Comparison of ENCODE assay signal across 20 mouse cellular contexts in genomic region chr13:111982796-111983460, GRCm38 (mm10).
A peak's percentile ranks its signal among the peaks of the same experiment; 100 is the strongest.
DNase-seq lines count a peak whose midpoint lies in the region; ATAC-seq and TF ChIP-seq lines count a peak whose summit lies in the region.
"Had no signal": no experiment of that assay in that cellular context is flagged by ENCODE, and none has a peak within 500 bp of the region (broad histone marks: within the 10 kb centered on the region; RNA-seq: fewer than 3 reads in every experiment).

No protein-coding gene starts in this region.

- no peak overlapping the region for H3K9ac ChIP-seq in intestine, embryonic 15.5 days
- H3K9ac ChIP-seq in intestine, postnatal 0 days (ENCODE audit: low read depth, low read length), result no peak overlapping the region
- no peak overlapping the region for H3K9ac ChIP-seq in midbrain, embryonic 13.5 days (replicated peaks)
- H3K9ac ChIP-seq: embryonic facial prominence, embryonic 15.5 days; heart, embryonic 13.5 days; liver, embryonic 14.5 days; neural tube, embryonic 12.5 days had no signal

- 61% methylated on average over 6 of the region's 6 CpGs for WGBS in intestine, embryonic 15.5 days
- WGBS in intestine, postnatal 0 days, result 52% methylated on average over 6 of the region's 6 CpGs
- 90% methylated on average over 6 of the region's 6 CpGs for WGBS in midbrain, embryonic 13.5 days

- no peaks in the 10 kb centered on the region for H3K9me3 ChIP-seq in intestine, embryonic 15.5 days
- no peaks in the 10 kb centered on the region for H3K9me3 ChIP-seq in intestine, postnatal 0 days (ENCODE audit: control insufficient read depth)
- H3K9me3 ChIP-seq in midbrain, embryonic 13.5 days, result no peaks in the 10 kb centered on the region
- H3K9me3 ChIP-seq: embryonic facial prominence, embryonic 15.5 days; forebrain, embryonic 10.5 days; heart, embryonic 13.5 days; neural tube, embryonic 12.5 days had no signal

- no peaks in the 10 kb centered on the region for H3K36me3 ChIP-seq in intestine, embryonic 15.5 days
- no peaks in the 10 kb centered on the region for H3K36me3 ChIP-seq in intestine, postnatal 0 days (ENCODE audit: control insufficient read depth, insufficient read depth)
- H3K36me3 ChIP-seq in midbrain, embryonic 13.5 days, result no peaks in the 10 kb centered on the region
- H3K36me3 ChIP-seq: embryonic facial prominence, embryonic 15.5 days; forebrain, embryonic 10.5 days; heart, embryonic 13.5 days; neural tube, embryonic 12.5 days had no signal

- H3K4me1 ChIP-seq in intestine, embryonic 15.5 days (replicated peaks), result peaks cover 26% of the 10 kb centered on the region
- peaks cover 7% of the 10 kb centered on the region; the same call in 1 of the 2 replicates for H3K4me1 ChIP-seq in intestine, postnatal 0 days (replicated peaks; ENCODE audit: control insufficient read depth, insufficient read depth, low read length)
- H3K4me1 ChIP-seq in midbrain, embryonic 13.5 days (replicated peaks), result 0 out of 2 replicates have a peak, but pooled peaks cover 4% of the 10 kb centered on the region

- no peak overlapping the region for H3K4me2 ChIP-seq in intestine, embryonic 15.5 days (replicated peaks)
- no peak overlapping the region for H3K4me2 ChIP-seq in intestine, postnatal 0 days (replicated peaks; ENCODE audit: low read depth)
- no peak overlapping the region for H3K4me2 ChIP-seq in midbrain, embryonic 13.5 days (replicated peaks)
- H3K4me2 ChIP-seq: embryonic facial prominence, embryonic 15.5 days; heart, embryonic 13.5 days; neural tube, embryonic 12.5 days had no signal

- no peak overlapping the region for H3K4me3 ChIP-seq in intestine, embryonic 15.5 days (replicated peaks)
- no peak overlapping the region for H3K4me3 ChIP-seq in intestine, postnatal 0 days (ENCODE audit: low read depth, low read length)
- H3K4me3 ChIP-seq in midbrain, embryonic 13.5 days (replicated peaks), result no peak overlapping the region
- H3K4me3 ChIP-seq: embryonic facial prominence, embryonic 15.5 days; forebrain, embryonic 10.5 days; heart, embryonic 13.5 days; neural tube, embryonic 12.5 days had no signal

- ATAC-seq in intestine, embryonic 15.5 days, result peak; percentile 29; the same call in 1 of the 2 replicates
- ATAC-seq in intestine, postnatal 0 days, result no peak
- no peak for ATAC-seq in midbrain, embryonic 13.5 days
- ATAC-seq: hindbrain, embryonic 16.5 days had no signal

- peak; percentile 55 to 62 for DNase-seq in spleen, postnatal 36 days (ENCODE audit: low spot score in 2 of 2)
- no peak for DNase-seq in spleen, adult 12 weeks (ENCODE audit: low spot score)
- DNase-seq in naive thymus-derived CD4-positive, alpha-beta T cell, adult 2 months (ENCODE audit: low read depth), result peak; percentile 47
- no peak for DNase-seq in right cerebral cortex, adult 18-20 months
- DNase-seq: cerebellum, postnatal 14 days; embryo, embryonic 11 days; heart, postnatal 4 days; kidney, adult 9 months; layer of hippocampus, postnatal 36 days; right cerebral cortex, postnatal 14 days; thymus, postnatal 4 days had no signal

- TF ChIP-seq CTCF in intestine, postnatal 0 days (IDR thresholded peaks at IDR 0.05; ENCODE audit: low read depth), result no peak

- H3K27ac ChIP-seq in intestine, embryonic 15.5 days, result no peak overlapping the region
- H3K27ac ChIP-seq in intestine, postnatal 0 days (ENCODE audit: low read depth, low read length), result no peak overlapping the region
- no peak overlapping the region for H3K27ac ChIP-seq in midbrain, embryonic 13.5 days
- H3K27ac ChIP-seq: embryonic facial prominence, embryonic 15.5 days; forebrain, embryonic 10.5 days; heart, embryonic 13.5 days; liver, embryonic 14.5 days; neural tube, embryonic 12.5 days had no signal

- no peaks in the 10 kb centered on the region for H3K27me3 ChIP-seq in intestine, embryonic 15.5 days (replicated peaks)
- no peaks in the 10 kb centered on the region for H3K27me3 ChIP-seq in intestine, postnatal 0 days (replicated peaks; ENCODE audit: control insufficient read depth, insufficient read depth, low read length)
- H3K27me3 ChIP-seq in midbrain, embryonic 13.5 days, result no peaks in the 10 kb centered on the region
- H3K27me3 ChIP-seq: embryonic facial prominence, embryonic 15.5 days; neural tube, embryonic 12.5 days had no signal

Comparison
In these comparisons a context has a peak if more than half of its experiments do, and no peak if none do; other contexts are left out.
1. DNase-seq: peak in spleen, postnatal 36 days (2 of 2) and naive thymus-derived CD4-positive, alpha-beta T cell, adult 2 months (single experiment); none in spleen, adult 12 weeks (single experiment) and right cerebral cortex, adult 18-20 months (single experiment).